Mouse (Mus musculus) stomach, postnatal 0 days (tissue): ENCODE data around the gene Foxn3.

Experiments used
- CTCF ChIP-seq: IDR thresholded peaks from 2 replicates; pipeline ENCODE4 v1.5.1; 2016; ENCODE audit warnings: antibody characterized with exemption, low read depth, mild to moderate bottlenecking, moderate library complexity
- EP300 ChIP-seq: optimal IDR thresholded peaks from 2 replicates; pipeline ENCODE3; 2016; ENCODE audit warnings: antibody characterized with exemption

DNA sequence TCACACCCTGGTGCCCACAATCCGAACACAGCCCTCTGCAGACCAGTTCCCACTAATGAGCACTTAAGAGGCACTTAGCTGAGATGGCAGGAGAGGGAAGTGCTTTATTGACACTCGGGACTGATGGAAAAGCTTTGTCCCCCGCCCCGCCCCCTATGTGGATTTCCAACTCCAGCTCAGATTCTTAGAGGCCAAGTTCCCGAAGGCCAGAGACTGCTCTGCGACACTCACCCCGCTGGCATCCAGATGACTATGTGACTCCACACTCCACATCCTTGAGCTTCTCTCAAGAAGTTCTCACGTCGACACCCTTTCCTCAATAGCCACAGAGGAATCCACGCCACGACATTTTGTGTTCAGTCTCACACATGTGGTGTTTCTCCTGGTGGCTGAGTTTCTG is 295.6 kb downstream of the Foxn3 start:
- no peak for TF ChIP-seq EP300
- TF ChIP-seq CTCF, result no peak
